Mouse (Mus musculus) small intestine, adult 2 months (tissue): ENCODE measurements around the gene Plppr1. TPM values are rescaled to one million over a fixed set of nuclear protein-coding genes. Genes with fewer than 3 reads are reported as not detected.
"Not testable (repeated sequence)": the region's sequence is repeated elsewhere in the genome, so short reads cannot be mapped to it uniquely, and the experiment has no call there.

Experiments used
- H3K27ac ChIP-seq: fragments of 200-500 bp; 2 replicates; pipeline ENCODE4 v1.5.1; 2012; ENCODE audit warnings: low read depth, low read length, control low read depth, inconsistent platforms; ENCODE audit not compliant: insufficient read depth
- H3K27me3 ChIP-seq: fragments of 200-500 bp; 2 replicates; pipeline ENCODE4 v1.6.1; 2012; ENCODE audit warnings: mild to moderate bottlenecking, moderate library complexity, low read length, inconsistent platforms; ENCODE audit not compliant: control insufficient read depth, insufficient read depth
- H3K36me3 ChIP-seq: fragments of 200-500 bp; 2 replicates; pipeline ENCODE4 v1.6.1; 2012; ENCODE audit warnings: mild to moderate bottlenecking, low read length, control low read depth, inconsistent platforms; ENCODE audit not compliant: control insufficient read depth, insufficient read depth
- H3K4me1 ChIP-seq: fragments of 200-500 bp; 2 replicates; pipeline ENCODE4 v1.6.1; 2012; ENCODE audit warnings: low read length, inconsistent platforms, mixed read lengths; ENCODE audit not compliant: control insufficient read depth, insufficient read depth, insufficient read length
- H3K4me3 ChIP-seq: fragments of 200-500 bp; 2 replicates; pipeline ENCODE4 v1.5.1; 2012; ENCODE audit warnings: low read depth, mild to moderate bottlenecking, control low read depth, inconsistent platforms, low read length, moderate library complexity
- CTCF ChIP-seq: fragments of 200-500 bp; IDR thresholded peaks from 2 replicates; pipeline ENCODE4 v1.5.1; 2012; ENCODE audit warnings: low read depth, mild to moderate bottlenecking, control low read depth, inconsistent platforms, low read length, moderate library complexity, mixed read lengths; ENCODE audit not compliant: insufficient replicate concordance, insufficient read length; ENCODE audit errors: extremely low read depth
- POLR2A ChIP-seq: fragments of 200-500 bp; IDR thresholded peaks from 2 replicates; pipeline ENCODE4 v1.6.1; 2012; ENCODE audit warnings: low read depth, mild to moderate bottlenecking, control low read depth, inconsistent platforms, low read length, moderate library complexity
- WGBS: fragments of 180-500 bp; shearing (Covaris S2); methylation state at CpG from one replicate; pipeline ENCODE4 v1.1.7; 2018; 5-methylcytosine and 5-hydroxymethylcytosine counted together
- polyA plus RNA-seq: library from polyadenylated mRNA; depleted of rRNA; stranded (reverse); fragments of >200 nt; gene quantifications from 2 replicates; pipeline ENCODE4 v1.2.3, GENCODE M21; 2012

Plppr1 gene
- polyA plus RNA-seq, 1 experiment, result 0.06 TPM

GRCm38 (mm10) chr4:49296434-49296833, 237.4 kb downstream of the Plppr1 start:
- Histone ChIP-seq H3K27ac (no peak overlapping the region), H3K36me3 (no peaks in the 10 kb centered on the region), H3K4me3 (no peak overlapping the region), H3K4me1 (no peaks in the 10 kb centered on the region), H3K27me3 (no peaks in the 10 kb centered on the region)
- 56% methylated on average over 1 of the region's 1 CpGs for WGBS
- TF ChIP-seq CTCF (no peak), POLR2A (no peak)

GRCm38 (mm10) chr4:49299576-49299975, 240.5 kb downstream of the Plppr1 start:
- 29% methylated on average over 1 of the region's 1 CpGs for WGBS
- Histone ChIP-seq H3K4me3 (no peak overlapping the region), H3K27ac (no peak overlapping the region), H3K27me3 (no peaks in the 10 kb centered on the region), H3K36me3 (no peaks in the 10 kb centered on the region), H3K4me1 (no peaks in the 10 kb centered on the region)
- TF ChIP-seq POLR2A (no peak), CTCF (no peak)

GRCm38 (mm10) chr4:49321903-49322635, 263.0 kb downstream of the Plppr1 start:
- no peak for TF ChIP-seq POLR2A
- no peak for TF ChIP-seq CTCF
- no peak overlapping the region for H3K4me3 ChIP-seq
- H3K27ac ChIP-seq, result no peak overlapping the region
- H3K27me3 ChIP-seq, result no peaks in the 10 kb centered on the region
- 57% methylated on average over 6 of the region's 6 CpGs for WGBS
- H3K36me3 ChIP-seq, result no peaks in the 10 kb centered on the region
- no peaks in the 10 kb centered on the region for H3K4me1 ChIP-seq

GRCm38 (mm10) chr4:49337949-49338348, 278.9 kb downstream of the Plppr1 start:
- not testable (repeated sequence) for H3K4me3 ChIP-seq, H3K4me1 ChIP-seq, H3K27ac ChIP-seq, H3K27me3 ChIP-seq, H3K36me3 ChIP-seq
- WGBS, result 69% methylated on average over 3 of the region's 4 CpGs

GRCm38 (mm10) chr4:49340091-49340490, 281.0 kb downstream of the Plppr1 start:
- not testable (repeated sequence) for H3K4me3 ChIP-seq, H3K4me1 ChIP-seq, H3K27me3 ChIP-seq, H3K36me3 ChIP-seq, H3K27ac ChIP-seq
- WGBS, result 43% methylated on average over 3 of the region's 3 CpGs

GRCm38 (mm10) chr4:49348001-49348400, 288.9 kb downstream of the Plppr1 start:
- not testable (repeated sequence) for H3K27ac ChIP-seq, H3K36me3 ChIP-seq
- 60% methylated on average over 1 of the region's 1 CpGs for WGBS

GRCm38 (mm10) chr4:49348677-49349076, 289.6 kb downstream of the Plppr1 start:
- TF ChIP-seq CTCF (no peak), POLR2A (no peak)
- H3K4me1 ChIP-seq, result no peaks in the 10 kb centered on the region
- WGBS, result 90% methylated on average over 2 of the region's 2 CpGs
- no peaks in the 10 kb centered on the region for H3K36me3 ChIP-seq
- no peaks in the 10 kb centered on the region for H3K27me3 ChIP-seq
- no peak overlapping the region for H3K4me3 ChIP-seq
- H3K27ac ChIP-seq, result no peak overlapping the region

More at GRCm38 (mm10) chr4:49348001-49348400, 288.9 kb downstream of the Plppr1 start:
- not testable (repeated sequence) for H3K4me3 ChIP-seq, H3K4me1 ChIP-seq, H3K27me3 ChIP-seq

GRCm38 (mm10) chr4:49350470-49350869, 291.4 kb downstream of the Plppr1 start:
- WGBS, result 85% methylated on average over 4 of the region's 4 CpGs
- Histone ChIP-seq H3K27ac (no peak overlapping the region), H3K4me1 (no peaks in the 10 kb centered on the region), H3K27me3 (no peaks in the 10 kb centered on the region), H3K36me3 (no peaks in the 10 kb centered on the region), H3K4me3 (no peak overlapping the region)
- TF ChIP-seq POLR2A (no peak), CTCF (no peak)
